Mouse (Mus musculus) thymus, adult 2 months (tissue): ENCODE measurements around the gene Rtl5. TPM values are rescaled to one million over a fixed set of nuclear protein-coding genes. Genes with fewer than 3 reads are reported as not detected.

Experiments
- DNase-seq: peaks from one replicate; pipeline ENCODE4 v3.0.0; 2021
- H3K27ac ChIP-seq: fragments of 200-500 bp; 2 replicates; pipeline ENCODE4 v1.5.1; 2012; ENCODE audit warnings: low read length, control low read depth; ENCODE audit not compliant: control insufficient read depth, insufficient read depth
- H3K27me3 ChIP-seq: fragments of 200-500 bp; 2 replicates; pipeline ENCODE4 v1.6.1; 2012; ENCODE audit warnings: mild to moderate bottlenecking, low read length, moderate library complexity, mixed read lengths; ENCODE audit not compliant: control insufficient read depth, insufficient read depth
- H3K36me3 ChIP-seq: fragments of 200-500 bp; 2 replicates; pipeline ENCODE4 v1.6.1; 2012; ENCODE audit warnings: mild to moderate bottlenecking, low read length, moderate library complexity; ENCODE audit not compliant: control insufficient read depth, insufficient read depth
- H3K4me1 ChIP-seq: fragments of 200-500 bp; replicated peaks from 2 replicates; pipeline ENCODE4 v1.6.1; 2012; ENCODE audit warnings: low read length; ENCODE audit not compliant: control insufficient read depth, insufficient read depth
- H3K4me3 ChIP-seq: fragments of 200-500 bp; 2 replicates; pipeline ENCODE4 v1.5.1; 2012; ENCODE audit warnings: mild to moderate bottlenecking, low read length, control low read depth, moderate library complexity; ENCODE audit not compliant: control insufficient read depth, insufficient read depth
- CTCF ChIP-seq: fragments of 200-500 bp; IDR thresholded peaks from 2 replicates; pipeline ENCODE4 v1.5.1; 2012; ENCODE audit warnings: mild to moderate bottlenecking, control low read depth, low read length, moderate library complexity, borderline replicate concordance; ENCODE audit not compliant: control insufficient read depth, poor library complexity, insufficient read depth; ENCODE audit errors: extremely low read depth
- POLR2A ChIP-seq: fragments of 200-500 bp; IDR thresholded peaks from 2 replicates; pipeline ENCODE4 v1.6.1; 2012; ENCODE audit warnings: mild to moderate bottlenecking, low read length, control low read depth, moderate library complexity; ENCODE audit not compliant: control insufficient read depth, poor library complexity, insufficient read depth; ENCODE audit errors: extremely low read depth
- WGBS: fragments of 180-500 bp; shearing (Covaris S2); methylation state at CpG from one replicate; pipeline ENCODE4 v1.1.7; 2018; 5-methylcytosine and 5-hydroxymethylcytosine counted together
- polyA plus RNA-seq: library from polyadenylated mRNA; depleted of rRNA; stranded (reverse); fragments of >200 nt; gene quantifications from 2 replicates; pipeline ENCODE4 v1.2.3, GENCODE M21; 2012

The Rtl5 gene
- polyA plus RNA-seq, 1 experiment: 2.7 TPM

- Histone ChIP-seq H3K27ac (no peak overlapping the region), H3K27me3 (no peaks in the 10 kb centered on the region), H3K4me3 (no peak overlapping the region), H3K36me3 (no peaks in the 10 kb centered on the region), H3K4me1 (no peaks in the 10 kb centered on the region)
- WGBS: 83% methylated on average over 7 of the region's 7 CpGs
- TF ChIP-seq POLR2A (no peak), CTCF (no peak)
- DNase-seq: no peak
Observed at GRCm38 (mm10) chrX:102076886-102077765, 6.0 kb upstream of the Rtl5 start.

GRCm38 (mm10) chrX:102075158-102075557, 4.1 kb upstream of the Rtl5 start:
- H3K36me3 ChIP-seq: no peaks in the 10 kb centered on the region
- no peak overlapping the region for H3K27ac ChIP-seq
- 47% methylated on average over 4 of the region's 4 CpGs for WGBS
- H3K4me1 ChIP-seq: peaks cover 7% of the 10 kb centered on the region; the same call in 1 of the 2 replicates
- TF ChIP-seq POLR2A (no peak), CTCF (no peak)
- no peak overlapping the region for H3K4me3 ChIP-seq
- H3K27me3 ChIP-seq: no peaks in the 10 kb centered on the region
- no peak for DNase-seq

DNA sequence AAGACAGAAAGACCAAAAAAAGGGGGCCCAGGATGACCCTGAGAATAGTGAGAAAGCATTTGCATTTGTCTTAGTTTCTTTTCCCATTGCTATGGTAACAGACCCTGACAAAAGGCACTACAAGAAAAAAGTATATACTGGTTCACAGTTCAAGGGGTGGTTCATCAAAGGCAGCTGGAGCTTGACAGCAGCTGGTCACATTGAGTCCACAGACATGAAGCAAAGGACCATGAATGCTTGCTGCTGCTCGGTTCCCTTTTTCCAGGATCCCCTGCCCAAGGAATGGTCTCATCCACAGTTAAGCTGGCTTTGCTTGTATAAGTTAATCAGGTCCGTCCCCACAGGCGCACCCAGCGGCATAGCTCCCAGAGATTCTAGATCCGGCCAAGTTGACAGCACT, 3.3 kb upstream of the Rtl5 start:
- WGBS: 97% methylated on average over 5 of the region's 5 CpGs
- no peak for DNase-seq
- H3K27me3 ChIP-seq: no peaks in the 10 kb centered on the region
- peaks cover 7% of the 10 kb centered on the region; the same call in 1 of the 2 replicates for H3K4me1 ChIP-seq
- no peak overlapping the region for H3K4me3 ChIP-seq
- no peak overlapping the region for H3K27ac ChIP-seq
- no peaks in the 10 kb centered on the region for H3K36me3 ChIP-seq
- TF ChIP-seq POLR2A: no peak
- no peak for TF ChIP-seq CTCF

DNA sequence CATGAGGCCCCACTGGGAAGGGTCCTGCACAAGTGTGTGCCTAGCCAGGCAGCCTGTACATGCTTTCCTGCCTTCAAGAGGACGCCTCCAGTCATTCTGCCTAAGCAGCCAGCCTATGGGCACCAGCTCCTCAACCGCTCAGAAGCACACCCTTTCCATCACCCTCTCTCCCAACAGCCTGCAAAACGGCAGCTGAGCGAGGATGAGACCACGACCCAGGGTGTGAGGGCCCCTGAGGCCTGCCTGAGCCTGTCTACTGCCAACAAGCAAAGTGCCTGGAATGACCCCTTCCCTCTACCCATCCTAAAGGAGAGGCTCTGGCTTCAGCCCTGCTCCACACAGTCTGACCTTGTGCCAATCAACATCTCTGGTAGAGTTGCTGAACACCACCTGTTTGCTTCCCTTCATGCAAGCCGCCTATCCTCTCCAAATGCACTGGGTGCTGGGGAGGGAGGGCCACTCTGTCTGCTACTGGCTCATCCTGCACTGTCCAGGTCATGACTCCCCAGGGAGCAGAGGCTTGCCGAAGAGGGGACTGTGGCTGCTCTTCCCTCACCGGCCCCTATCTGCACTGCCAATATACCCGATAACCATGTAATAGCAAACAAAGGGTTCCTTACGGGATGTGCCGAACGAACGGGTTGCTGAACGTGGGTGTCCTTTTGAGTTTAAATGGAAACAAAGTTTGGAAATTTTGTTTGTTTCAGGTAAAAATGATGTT, 2.7 kb upstream of the Rtl5 start:
- DNase-seq: no peak
- 96% methylated on average over 14 of the region's 14 CpGs for WGBS
- Histone ChIP-seq H3K27me3 (no peaks in the 10 kb centered on the region), H3K36me3 (no peaks in the 10 kb centered on the region), H3K4me3 (no peak overlapping the region), H3K4me1 (peaks cover 7% of the 10 kb centered on the region; the same call in 1 of the 2 replicates), H3K27ac (no peak overlapping the region)
- TF ChIP-seq POLR2A (no peak), CTCF (no peak)

GRCm38 (mm10) chrX:102071517-102071916, 413 bp upstream of the Rtl5 start:
- Histone ChIP-seq H3K36me3 (no peaks in the 10 kb centered on the region), H3K27ac (no peak overlapping the region), H3K27me3 (no peaks in the 10 kb centered on the region), H3K4me1 (peaks cover 7% of the 10 kb centered on the region; the same call in 1 of the 2 replicates), H3K4me3 (0 out of 2 replicates have a peak overlapping the region, but pooled peaks have one; percentile 54)
- 36% methylated on average over 2 of the region's 2 CpGs for WGBS
- DNase-seq: no peak
- TF ChIP-seq POLR2A: no peak

DNA sequence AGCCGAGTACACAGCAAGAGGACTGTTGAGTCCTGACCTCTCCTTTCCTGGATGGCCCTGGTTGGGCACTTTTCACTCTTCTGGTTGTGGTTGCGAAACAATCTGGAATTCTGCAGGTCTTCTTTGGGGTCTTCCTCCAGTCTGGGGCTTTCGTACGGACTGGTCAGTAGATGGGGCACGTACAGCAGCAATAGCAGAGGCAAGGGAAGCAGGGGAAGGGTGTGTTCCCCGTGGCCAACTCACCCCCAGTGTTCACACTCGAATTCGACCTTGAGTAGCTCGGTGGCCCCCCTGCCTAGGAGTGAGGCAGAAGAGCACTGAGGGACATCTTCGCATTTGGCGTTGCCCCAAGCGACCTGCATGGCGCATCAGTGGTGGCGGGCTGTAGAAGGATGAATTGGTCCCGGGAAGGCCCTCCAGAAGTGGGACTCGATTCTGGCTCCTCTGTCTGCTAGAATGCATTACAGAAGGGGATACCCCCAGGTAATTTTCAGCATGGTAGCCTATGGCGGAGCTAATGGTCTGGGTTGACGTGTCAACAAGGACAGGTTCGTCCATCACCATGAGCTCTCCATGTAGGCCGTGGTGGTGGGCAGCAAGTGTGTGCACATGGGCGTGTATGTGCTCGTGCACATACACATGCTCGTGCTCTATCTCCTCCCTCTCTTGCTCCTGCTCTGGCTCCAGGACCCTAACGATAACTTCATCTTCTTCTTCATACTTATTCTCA, 2.1 kb downstream of the Rtl5 start:
- H3K4me1 ChIP-seq: peaks cover 7% of the 10 kb centered on the region; the same call in 1 of the 2 replicates
- no peak for DNase-seq
- no peak overlapping the region for H3K4me3 ChIP-seq
- 98% methylated on average over 24 of the region's 24 CpGs for WGBS
- H3K27me3 ChIP-seq: no peaks in the 10 kb centered on the region
- no peaks in the 10 kb centered on the region for H3K36me3 ChIP-seq
- no peak overlapping the region for H3K27ac ChIP-seq
- TF ChIP-seq POLR2A: no peak
- TF ChIP-seq CTCF: no peak
